Mouse (Mus musculus): ENCODE results near the gene March2. TPM values are rescaled to one million over a fixed set of nuclear protein-coding genes. Genes with fewer than 3 reads are reported as not detected.

The March2 gene
- total RNA-seq, 1 experiment from 2014 or later = 117 TPM

GRCm38 (mm10) chr17:33717982-33718381 is 488 bp downstream of the March2 start:
- DNase-seq = no peak

- DNase-seq = no peak
Observed at GRCm38 (mm10) chr17:33717246-33717645, 1.2 kb downstream of the March2 start.

- DNase-seq = no peak
Observed at GRCm38 (mm10) chr17:33714779-33715178, 3.7 kb downstream of the March2 start.

DNA sequence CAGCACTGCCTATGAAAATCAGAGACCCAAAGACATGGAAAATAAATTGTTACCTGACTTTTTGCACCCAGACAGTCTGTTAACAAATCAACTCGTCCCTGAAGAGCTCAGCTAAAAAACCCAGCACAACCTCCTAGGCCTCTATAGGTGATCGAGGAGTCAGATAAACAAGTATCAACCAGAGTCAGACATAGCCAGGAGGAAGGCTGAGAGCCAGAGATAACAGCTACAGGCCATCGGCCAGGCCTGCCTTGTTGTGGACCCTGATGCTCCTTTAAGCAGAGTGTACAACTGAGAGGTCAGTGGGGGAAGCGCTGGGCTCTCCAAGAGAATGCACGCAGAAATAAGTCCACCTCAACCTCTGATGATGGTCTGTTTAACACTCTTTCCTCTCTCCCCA is 5.2 kb downstream of the March2 start:
- no peak for DNase-seq

DNA sequence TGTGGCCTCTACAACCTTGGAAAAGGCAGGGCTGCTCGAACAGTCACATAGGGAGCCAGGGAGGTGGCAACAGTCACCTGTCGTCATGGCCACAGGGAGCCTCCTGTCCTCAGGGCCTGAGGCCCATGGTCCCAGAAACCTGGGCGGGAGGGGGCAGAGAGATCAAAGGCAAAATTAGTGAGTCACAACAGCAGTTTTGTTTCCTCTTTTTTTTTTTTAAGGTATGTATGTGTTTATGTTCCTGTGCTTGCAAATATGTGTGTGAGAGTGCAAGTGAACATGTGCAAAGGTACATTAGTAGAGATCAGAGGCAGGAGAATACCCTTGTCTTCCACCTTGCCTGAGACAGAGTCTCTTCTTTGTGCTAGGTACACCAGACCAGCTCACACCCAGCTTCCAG is 8.6 kb downstream of the March2 start:
- DNase-seq = no peak

GRCm38 (mm10) chr17:33703091-33703490 is 15.4 kb downstream of the March2 start:
- no peak for DNase-seq

- no peak for DNase-seq
Observed at GRCm38 (mm10) chr17:33702178-33702577, 16.3 kb downstream of the March2 start.

GRCm38 (mm10) chr17:33695471-33695870 is 23.0 kb downstream of the March2 start:
- DNase-seq = no peak

GRCm38 (mm10) chr17:33686760-33687159 is 31.7 kb downstream of the March2 start, which contains the start of gene Hnrnpm:
Gene Hnrnpm, minus strand, starts transcription at chr17:33686860.
- DNase-seq = no peak

DNA sequence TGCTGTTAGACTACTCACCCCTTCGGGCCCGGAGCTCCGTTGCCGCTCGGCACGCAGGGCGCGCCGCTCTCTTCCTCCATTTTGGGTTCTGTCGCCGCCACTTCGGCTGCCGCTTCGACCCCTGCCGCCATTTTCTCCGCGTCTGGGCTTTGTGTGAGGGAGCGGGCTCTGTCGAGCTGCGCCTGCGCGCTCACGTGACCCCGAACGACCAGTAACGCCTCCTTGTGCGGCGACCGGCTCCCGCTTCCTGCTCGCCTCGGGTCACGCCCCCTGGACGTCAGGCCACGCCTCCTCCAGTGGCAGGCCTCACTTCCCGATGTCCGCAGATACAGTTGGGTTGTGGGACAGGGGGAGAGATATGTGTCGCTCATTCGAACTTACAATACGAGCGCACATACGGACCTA is 33.2 kb downstream of the March2 start:
- peak; percentile 99 for DNase-seq

DNA sequence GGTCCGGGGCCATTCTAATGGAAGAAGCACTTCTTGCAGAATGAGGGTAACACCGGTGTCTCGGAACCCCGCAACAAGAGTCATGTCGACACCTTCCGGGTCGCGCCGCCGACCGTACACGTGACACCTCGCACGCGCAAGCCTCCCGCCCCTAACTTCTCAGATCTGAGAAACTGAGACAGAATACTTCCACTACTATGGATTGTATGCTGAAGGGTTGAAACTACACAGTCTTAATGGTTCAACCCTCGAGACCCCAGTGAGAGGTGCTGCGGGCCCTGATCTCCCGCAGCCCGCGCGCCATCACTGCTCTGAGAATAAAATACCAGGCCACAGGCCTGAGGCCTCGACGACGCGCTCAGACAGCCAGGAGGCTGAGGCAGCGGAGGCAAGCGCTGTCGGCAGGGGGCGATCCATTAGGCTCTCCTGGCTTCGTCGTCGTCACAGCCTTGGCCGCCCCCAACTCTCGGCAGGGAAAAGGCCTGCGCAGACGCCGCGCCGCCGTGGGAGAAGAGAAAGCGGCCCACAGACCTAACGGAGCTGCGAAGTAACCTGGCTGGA is 33.7 kb downstream of the March2 start:
- peak; percentile 61 for DNase-seq

GRCm38 (mm10) chr17:33681767-33682166 is 36.7 kb downstream of the March2 start:
- no peak for DNase-seq

DNA sequence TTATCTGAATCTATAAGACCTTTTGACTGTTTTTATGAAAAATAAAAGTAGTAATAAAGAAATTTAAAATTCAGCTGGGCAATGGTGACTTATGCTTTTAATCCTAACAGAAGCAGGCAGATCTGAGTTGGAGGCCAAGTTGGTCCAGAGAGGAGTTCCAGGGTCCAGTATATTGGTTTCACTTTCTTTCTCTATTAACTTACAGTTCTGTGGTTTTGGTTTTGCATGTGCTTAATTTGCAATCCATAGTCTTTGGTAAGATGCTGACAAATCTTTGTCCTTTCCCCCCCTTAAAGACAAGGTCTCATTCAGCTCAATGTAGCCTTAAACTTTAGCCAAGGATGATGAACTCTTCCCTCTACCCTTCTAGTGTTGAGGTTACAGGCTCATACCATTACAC is 39.7 kb downstream of the March2 start:
- DNase-seq = no peak

DNA sequence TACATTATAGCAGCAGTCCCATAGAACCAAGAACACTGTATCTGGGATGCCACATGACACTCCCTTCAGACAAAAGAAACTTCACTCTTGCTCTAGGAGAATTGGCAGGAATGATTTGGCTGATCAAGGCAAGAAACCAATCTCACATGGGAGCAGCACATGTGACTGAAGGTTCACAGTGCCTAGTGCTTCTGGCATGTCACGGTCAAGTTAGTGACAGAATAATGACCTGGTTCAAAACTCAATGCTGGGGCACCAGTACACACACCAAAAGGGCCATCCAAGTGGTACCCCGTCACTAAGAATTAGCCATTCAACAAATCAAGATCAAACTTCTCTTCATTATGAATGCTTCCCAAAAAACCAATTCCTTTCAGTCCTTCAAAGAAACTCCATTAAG is 42.4 kb downstream of the March2 start:
- DNase-seq = no peak

GRCm38 (mm10) chr17:33675452-33675851 is 43.0 kb downstream of the March2 start:
- no peak for DNase-seq

GRCm38 (mm10) chr17:33673837-33674236 is 44.6 kb downstream of the March2 start:
- DNase-seq = no peak

GRCm38 (mm10) chr17:33669681-33670080 is 48.8 kb downstream of the March2 start:
- no peak for DNase-seq

DNA sequence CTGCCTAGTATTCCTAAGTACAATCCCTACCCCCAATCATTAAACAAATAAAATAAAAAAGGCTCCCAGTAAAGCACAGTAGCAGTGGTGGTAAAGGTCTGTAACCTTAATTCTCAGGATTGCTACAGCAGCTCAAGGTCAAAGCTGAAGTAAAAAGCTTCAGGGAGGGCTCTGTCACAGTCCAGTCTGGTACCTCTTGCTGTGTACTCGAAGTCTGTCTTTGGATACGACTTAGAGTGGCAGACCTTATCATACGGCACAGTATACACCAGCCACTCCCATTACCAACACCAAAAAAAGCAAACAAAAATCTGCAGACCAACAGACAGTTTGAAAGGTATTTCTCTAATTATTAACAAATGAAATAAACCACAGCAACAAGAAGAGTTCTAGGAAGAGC is 51.7 kb downstream of the March2 start:
- DNase-seq = no peak

DNA sequence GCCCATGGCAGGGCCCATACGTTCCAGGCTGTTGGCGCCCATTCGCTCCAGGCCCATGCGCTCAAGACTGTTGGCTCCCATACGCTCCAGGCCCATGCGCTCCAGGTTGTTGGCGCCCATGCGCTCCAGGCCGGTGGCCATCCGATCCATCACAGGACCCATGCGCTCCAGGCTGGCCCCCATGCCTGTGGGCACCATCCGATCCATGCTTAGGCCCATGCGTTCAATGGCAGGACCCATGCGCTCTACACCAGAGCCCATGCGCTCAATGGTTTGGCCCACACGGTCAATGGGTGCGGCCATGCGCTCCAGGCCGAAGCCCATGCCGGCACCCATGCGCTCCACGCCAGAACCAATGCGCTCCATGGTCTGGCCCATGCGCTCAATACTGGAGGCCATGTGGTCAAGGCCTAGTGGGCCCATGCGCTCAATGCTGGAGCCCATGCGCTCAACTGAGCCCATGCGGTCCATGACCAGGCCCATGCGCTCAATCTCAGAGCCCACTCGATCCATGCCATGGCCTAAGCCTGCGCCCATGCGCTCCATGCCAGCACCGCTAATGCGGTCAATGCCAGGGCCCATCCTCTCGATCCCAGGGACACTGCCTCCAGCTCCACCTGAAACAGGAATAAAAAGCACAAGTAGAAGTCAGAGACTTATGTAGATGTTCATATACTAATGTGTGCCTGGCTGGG is 68.5 kb downstream of the March2 start:
- DNase-seq = no peak

DNA sequence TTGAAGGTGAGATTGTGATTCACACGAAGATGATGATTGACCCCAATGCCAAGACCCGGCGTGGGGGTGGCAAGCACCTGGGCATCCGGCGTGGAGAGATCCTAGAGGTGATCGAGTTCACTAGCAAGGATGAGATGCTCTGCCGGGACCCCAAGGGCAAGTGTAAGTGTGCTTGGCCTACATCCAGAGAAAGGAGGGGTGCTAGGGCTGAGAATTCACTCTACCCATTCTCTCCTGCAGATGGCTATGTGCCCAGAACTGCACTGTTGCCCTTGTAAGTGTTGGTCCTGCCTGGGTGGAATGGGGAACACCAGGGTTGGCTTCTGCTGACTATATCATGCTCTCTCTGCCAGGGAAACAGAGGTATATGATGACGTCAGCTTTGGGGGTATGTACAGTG is 73.4 kb downstream of the March2 start:
- no peak for DNase-seq

- no peak for DNase-seq
Observed at GRCm38 (mm10) chr17:33644068-33644467, 74.4 kb downstream of the March2 start.

DNA sequence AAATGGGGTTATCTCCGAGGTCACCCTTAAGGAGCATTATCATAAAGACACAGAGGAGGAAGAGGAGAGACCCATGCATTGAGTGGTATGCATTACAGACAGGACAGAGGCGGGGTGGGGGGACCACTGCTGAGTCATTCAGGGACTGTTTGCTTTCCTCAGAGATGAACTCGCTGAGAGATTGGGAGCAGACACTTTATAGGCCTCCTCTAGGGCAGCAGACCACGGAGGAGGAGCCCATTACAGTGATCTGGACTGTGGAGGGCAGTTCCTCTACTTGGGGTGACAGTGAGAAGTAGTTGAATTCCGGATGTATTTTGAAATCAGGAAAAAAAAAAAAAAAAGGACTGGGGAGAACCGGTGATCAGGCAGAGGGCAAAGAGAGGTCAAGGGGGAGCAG is 78.7 kb downstream of the March2 start:
- no peak for DNase-seq

DNA sequence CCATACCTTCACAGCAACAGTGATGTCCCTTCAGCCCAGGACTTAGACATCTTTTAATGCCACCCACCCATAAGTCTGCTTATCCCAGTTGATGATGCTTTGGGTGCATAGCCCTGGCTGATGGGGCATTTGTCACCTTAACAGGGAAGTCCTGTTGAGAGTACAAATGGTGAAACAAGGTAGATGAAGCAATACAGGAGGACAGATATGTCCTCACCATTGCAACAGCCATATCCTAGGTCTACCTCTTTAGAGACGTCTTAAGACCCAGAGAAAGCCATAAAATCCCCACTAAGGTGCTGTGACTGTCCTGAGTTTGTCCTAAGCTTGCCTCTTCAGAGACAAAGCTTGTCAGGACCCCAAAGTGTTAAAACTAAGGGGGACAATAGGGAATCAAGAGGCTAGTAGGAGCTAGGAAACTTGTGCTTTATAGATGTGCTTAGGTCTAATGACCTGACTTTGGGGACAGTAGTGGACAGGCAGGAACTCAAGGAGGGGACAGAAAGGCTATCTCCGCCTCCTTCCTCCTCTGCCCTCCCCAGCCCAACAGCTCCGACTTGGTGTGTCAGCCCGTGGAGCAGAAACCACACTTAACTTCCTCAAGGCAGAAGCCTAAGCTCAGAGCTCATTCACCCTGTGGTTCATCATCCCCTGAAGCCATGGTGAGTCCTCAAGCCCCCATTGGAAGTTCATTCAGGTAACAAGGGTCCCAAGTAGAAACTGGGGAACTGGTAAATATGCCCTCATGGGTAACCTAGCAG is 80.8 kb downstream of the March2 start, which contains the start of gene Pram1:
Gene Pram1 (plus strand): TSS at position 541 of the 761 bp plus-strand sequence.
- no peak for DNase-seq
